Mouse (Mus musculus) liver, embryonic 14.5 days (tissue): Measurements from ENCODE around the gene Taar7b.

ENCODE experiments used
- CTCF ChIP-seq: IDR thresholded peaks from 2 replicates; pipeline ENCODE4 v1.5.1; 2016; ENCODE audit warnings: antibody characterized with exemption, low read depth, control low read depth
- EP300 ChIP-seq: IDR thresholded peaks from 2 replicates; pipeline ENCODE4 v1.6.1; 2016; ENCODE audit warnings: antibody characterized with exemption, low read depth

- TF ChIP-seq CTCF (no peak), EP300 (no peak)
Observed at GRCm38 (mm10) chr10:24037314-24037713, 37.6 kb downstream of the Taar7b start, which contains the start of gene Taar7e.
